Comparison of ENCODE assay signal across 11 mouse cellular contexts in genomic region chr13:53067949-53068348, GRCm38 (mm10).
DNase-seq lines count a peak whose midpoint lies in the region; ATAC-seq and TF ChIP-seq lines count a peak whose summit lies in the region.
"Had no signal": no experiment of that assay in that cellular context is flagged by ENCODE, and none has a peak within 500 bp of the region (broad histone marks: within the 10 kb centered on the region; RNA-seq: fewer than 3 reads in every experiment).

No protein-coding gene starts in this region.

- no peak overlapping the region for H3K9ac ChIP-seq in heart, postnatal 0 days (replicated peaks; ENCODE audit: low read depth, low read length)
- no peak overlapping the region for H3K9ac ChIP-seq in intestine, embryonic 15.5 days
- H3K9ac ChIP-seq: embryonic facial prominence, embryonic 13.5 days had no signal

- TF ChIP-seq CTCF in heart, postnatal 0 days (IDR thresholded peaks at IDR 0.05; ENCODE audit: low read depth) = no peak

- TF ChIP-seq EP300 in heart, postnatal 0 days (IDR thresholded peaks at IDR 0.05; ENCODE audit: low read depth) = peak; percentile 98

- H3K9me3 ChIP-seq in heart, postnatal 0 days (replicated peaks; ENCODE audit: control insufficient read depth, low read length) = no peaks in the 10 kb centered on the region
- no peaks in the 10 kb centered on the region for H3K9me3 ChIP-seq in intestine, embryonic 15.5 days
- H3K9me3 ChIP-seq: embryonic facial prominence, embryonic 13.5 days had no signal

- peak; percentile 13 for DNase-seq in cerebellum, adult 9-11 months
- no peak for DNase-seq in cerebellum, adult 8-10 months
- DNase-seq in adrenal gland, adult 2 months = peak; percentile 86
- peak; percentile 89 for DNase-seq in heart, postnatal 0 days (ENCODE audit: low spot score)
- peak; percentile 66 to 73 for DNase-seq in lung, adult 18-20 months
- no peak for DNase-seq in thymus, postnatal 36 days
- DNase-seq in layer of hippocampus, adult 9-11 months = no peak

- no peak overlapping the region for H3K4me3 ChIP-seq in heart, postnatal 0 days (ENCODE audit: low read depth, low read length)
- no peak overlapping the region for H3K4me3 ChIP-seq in intestine, embryonic 15.5 days (replicated peaks)
- H3K4me3 ChIP-seq: embryonic facial prominence, embryonic 13.5 days had no signal

- H3K36me3 ChIP-seq in heart, postnatal 0 days (replicated peaks; ENCODE audit: control insufficient read depth, insufficient read depth, low read length) = no peaks in the 10 kb centered on the region
- no peaks in the 10 kb centered on the region for H3K36me3 ChIP-seq in intestine, embryonic 15.5 days
- H3K36me3 ChIP-seq: embryonic facial prominence, embryonic 13.5 days had no signal

- peak; percentile 94 for ATAC-seq in heart, postnatal 0 days (ENCODE audit: insufficient read depth, low read depth)
- ATAC-seq in intestine, embryonic 15.5 days = no peak
- ATAC-seq: inflammation-experienced regulatory T-cells, adult 6 months had no signal

- no peaks in the 10 kb centered on the region for H3K27me3 ChIP-seq in heart, postnatal 0 days (ENCODE audit: control insufficient read depth, insufficient read depth, low read length)
- H3K27me3 ChIP-seq in intestine, embryonic 15.5 days (replicated peaks) = no peaks in the 10 kb centered on the region
- H3K27me3 ChIP-seq: embryonic facial prominence, embryonic 13.5 days had no signal

- no peak overlapping the region for H3K4me2 ChIP-seq in heart, postnatal 0 days (ENCODE audit: low read depth, low read length)
- H3K4me2 ChIP-seq in intestine, embryonic 15.5 days (replicated peaks) = no peak overlapping the region
- H3K4me2 ChIP-seq: embryonic facial prominence, embryonic 13.5 days had no signal

- H3K4me1 ChIP-seq in heart, postnatal 0 days (ENCODE audit: control insufficient read depth, insufficient read depth) = peaks cover 12% of the 10 kb centered on the region; the same call in 1 of the 2 replicates
- H3K4me1 ChIP-seq in intestine, embryonic 15.5 days (replicated peaks) = 0 out of 2 replicates have a peak, but pooled peaks cover 2% of the 10 kb centered on the region

- WGBS in heart, postnatal 0 days = 30% methylated on average over 11 of the region's 11 CpGs
- WGBS in intestine, embryonic 15.5 days = 82% methylated on average over 11 of the region's 11 CpGs

- peak overlapping the region; percentile 89 for H3K27ac ChIP-seq in heart, postnatal 0 days (ENCODE audit: low read depth)
- no peak overlapping the region for H3K27ac ChIP-seq in intestine, embryonic 15.5 days
- H3K27ac ChIP-seq: embryonic facial prominence, embryonic 13.5 days; macrophage had no signal

Comparison
In these comparisons a context has a peak if more than half of its experiments do, and no peak if none do; other contexts are left out.
1. DNase-seq: peak in cerebellum, adult 9-11 months (single experiment), adrenal gland, adult 2 months (single experiment), heart, postnatal 0 days (single experiment) and lung, adult 18-20 months (2 of 2); none in cerebellum, adult 8-10 months (single experiment), thymus, postnatal 36 days (0 of 2) and layer of hippocampus, adult 9-11 months (single experiment).